Mouse (Mus musculus) frontal cortex, adult 2 months (tissue): ENCODE data around the gene Timm22. TPM values are rescaled to one million over a fixed set of nuclear protein-coding genes. Genes with fewer than 3 reads are reported as not detected.

Experiments used
- DNase-seq, 2 experiments: peaks; one replicate each; pipeline ENCODE4 v3.0.0; 2022; ENCODE audit warnings: low spot score in 1 of 2; ENCODE audit errors: extremely low spot score in 1 of 2
- polyA plus RNA-seq: library from polyadenylated mRNA; depleted of rRNA; stranded (reverse); fragments of >200 nt; gene quantifications from 2 replicates; pipeline ENCODE4 v1.2.3, GENCODE M21; 2012; rRNA removed

Gene Timm22
- polyA plus RNA-seq, 1 experiment = 31.4 TPM

DNA sequence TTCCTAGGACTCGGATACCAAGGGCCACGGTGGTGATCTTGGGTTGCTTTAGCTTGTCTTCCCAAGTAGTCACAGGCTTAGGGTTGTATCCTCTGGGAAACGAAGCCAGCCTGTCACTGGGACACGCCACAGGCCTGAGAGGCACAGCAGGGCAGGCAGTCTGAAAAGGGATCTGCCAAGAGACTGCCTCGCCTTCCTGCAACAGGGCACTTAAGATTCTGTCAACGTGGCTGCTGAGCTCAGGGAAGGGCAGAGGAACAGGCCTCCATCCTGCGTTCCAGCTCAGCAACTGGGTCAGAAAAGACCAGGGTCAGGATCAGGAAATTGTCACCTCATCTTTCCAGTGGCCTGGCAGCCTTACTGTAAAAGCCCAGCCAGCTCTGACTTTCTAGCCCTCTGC, 22.8 kb downstream of the Timm22 start:
- DNase-seq = no peak

DNA sequence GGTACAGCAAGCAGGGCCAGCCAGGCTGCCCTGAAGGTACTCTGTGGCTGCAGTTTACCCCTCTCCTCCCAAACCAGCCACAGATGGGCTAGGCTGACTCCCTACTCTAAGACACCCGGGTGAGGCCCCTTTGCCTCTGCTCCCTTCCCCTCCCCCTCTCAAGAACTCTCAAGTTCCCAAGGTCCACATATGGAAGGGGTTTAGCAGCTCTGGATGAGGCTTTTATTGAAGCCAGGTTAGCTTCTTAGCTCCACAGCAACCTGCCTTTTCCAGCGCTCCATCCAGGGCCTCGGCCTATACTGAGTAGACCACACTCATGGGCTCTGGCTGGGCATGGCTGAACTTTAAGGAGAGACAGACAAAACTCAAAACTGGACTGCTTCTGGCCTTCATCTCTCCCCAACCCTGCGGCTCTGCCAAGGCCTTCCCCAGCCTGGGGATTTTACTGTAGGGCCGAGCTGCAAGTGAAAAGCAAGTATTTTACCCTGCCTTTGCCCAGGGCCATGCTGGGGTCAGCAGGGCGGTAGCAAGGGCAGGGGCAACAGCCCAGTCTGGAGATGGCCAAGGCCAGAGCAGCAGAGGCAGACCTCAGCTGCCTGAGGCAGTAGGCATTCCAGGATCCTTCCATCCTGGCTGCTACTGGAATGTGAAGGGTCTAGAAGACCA, 23.3 kb downstream of the Timm22 start:
- DNase-seq = no peak

DNA sequence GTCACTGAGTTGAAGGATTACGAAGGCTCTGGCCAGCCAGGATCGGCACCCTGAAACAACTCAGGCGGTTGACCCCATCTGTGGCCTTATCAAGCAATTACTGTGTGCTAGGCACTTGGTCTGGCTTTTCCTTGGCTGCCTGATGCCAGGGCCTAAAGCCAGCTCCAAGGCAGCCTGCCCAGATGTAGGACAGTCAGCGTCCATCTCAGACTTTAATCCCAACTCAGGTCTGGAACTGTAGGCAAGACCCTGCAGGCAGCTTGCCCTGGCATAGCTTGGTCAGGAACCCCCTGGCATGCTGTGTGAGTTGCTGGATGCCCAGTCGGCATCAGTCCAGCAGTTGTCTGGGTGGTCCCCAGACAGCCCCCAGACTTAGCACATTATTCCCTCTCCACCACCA, 29.3 kb downstream of the Timm22 start:
- DNase-seq = no peak

DNA sequence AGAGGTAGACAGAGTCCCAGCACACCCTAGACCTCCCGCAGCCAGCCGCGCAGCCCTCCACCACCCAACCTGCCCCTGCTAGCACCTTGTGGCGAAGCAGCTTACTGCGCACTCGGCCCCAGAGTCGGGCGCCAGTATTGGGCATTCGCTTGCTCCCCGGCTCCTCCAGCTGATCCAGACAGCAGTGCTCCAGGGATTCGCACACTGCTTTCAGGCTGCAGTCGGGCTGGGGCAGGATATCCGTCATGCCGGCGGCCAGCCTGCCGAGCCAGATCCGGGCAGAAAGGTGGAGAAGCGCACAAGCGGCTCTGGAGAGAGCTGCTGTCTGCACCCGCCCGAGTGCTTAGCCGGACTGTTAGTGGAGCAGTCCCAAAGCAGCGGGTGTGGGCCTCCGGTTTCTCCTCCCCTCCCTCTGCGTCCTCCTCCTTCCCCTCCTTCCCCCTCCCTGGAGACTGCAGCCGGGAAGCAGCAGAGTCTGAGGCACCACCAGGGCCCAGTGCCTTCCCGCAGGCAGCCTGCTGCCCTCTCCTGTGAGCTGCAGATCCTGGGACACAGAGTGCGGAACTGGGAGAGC, 30.2 kb downstream of the Timm22 start:
- DNase-seq = peak in 1 of 2 experiments; percentile 55

DNA sequence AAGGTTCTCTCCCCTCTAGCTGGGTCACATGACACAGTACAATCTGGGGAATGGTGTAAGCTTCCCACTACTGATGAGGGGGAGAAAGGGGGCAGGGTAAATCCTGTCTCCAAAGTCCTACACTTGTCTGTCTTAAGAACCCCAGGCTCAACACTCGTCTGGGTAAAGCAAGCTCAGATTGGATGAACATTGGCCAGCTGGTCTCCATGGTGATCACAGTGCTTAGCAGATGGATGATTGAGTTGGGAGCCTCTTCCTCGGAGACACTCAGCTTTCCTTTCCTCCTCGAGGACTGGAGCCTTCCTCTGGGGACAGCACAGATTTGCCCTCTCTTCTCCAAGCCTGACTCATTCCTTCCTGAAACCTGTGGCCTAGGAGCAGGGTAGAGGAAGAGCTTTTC, 32.9 kb downstream of the Timm22 start:
- DNase-seq = peak in 1 of 2 experiments; percentile 72

DNA sequence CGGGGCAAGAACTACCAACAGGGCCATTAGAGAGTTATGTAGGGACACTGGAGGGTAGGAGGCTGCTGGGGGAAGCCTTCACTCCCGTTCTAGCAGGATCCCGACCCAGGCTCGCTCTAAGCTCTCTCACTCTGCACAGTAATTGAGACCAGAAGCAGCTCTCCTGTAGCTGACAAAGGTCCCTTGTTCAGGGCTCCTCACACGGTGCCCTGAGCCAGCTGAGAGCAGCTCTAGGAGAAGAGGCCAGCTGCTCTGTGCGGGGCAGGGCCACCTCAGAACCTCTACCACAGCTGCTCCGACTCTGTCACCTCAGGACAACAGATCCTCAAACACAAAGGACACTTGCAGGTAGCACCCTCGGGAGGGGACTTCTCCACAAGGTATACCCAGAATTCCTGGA, 38.7 kb downstream of the Timm22 start:
- DNase-seq = no peak

DNA sequence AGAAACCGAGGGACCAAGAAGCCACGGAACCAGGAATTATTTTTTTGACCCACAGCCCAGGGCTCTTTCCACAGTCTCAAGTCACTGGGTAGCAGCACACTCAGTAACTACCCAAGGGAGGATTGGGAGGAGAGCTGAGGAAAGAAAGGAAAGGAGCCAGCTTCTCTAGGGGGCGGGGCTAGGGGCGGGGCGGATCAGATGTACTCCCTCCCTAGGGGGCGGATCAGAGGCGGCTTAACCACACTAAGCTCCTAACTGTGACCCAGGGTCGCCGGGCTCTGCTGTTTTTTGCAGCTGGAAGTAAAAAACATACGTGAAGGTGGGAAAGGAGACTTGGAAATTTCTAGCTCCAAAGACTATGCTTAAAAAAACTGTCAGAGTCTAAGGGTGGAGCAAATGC, 39.5 kb downstream of the Timm22 start:
- DNase-seq = no peak

DNA sequence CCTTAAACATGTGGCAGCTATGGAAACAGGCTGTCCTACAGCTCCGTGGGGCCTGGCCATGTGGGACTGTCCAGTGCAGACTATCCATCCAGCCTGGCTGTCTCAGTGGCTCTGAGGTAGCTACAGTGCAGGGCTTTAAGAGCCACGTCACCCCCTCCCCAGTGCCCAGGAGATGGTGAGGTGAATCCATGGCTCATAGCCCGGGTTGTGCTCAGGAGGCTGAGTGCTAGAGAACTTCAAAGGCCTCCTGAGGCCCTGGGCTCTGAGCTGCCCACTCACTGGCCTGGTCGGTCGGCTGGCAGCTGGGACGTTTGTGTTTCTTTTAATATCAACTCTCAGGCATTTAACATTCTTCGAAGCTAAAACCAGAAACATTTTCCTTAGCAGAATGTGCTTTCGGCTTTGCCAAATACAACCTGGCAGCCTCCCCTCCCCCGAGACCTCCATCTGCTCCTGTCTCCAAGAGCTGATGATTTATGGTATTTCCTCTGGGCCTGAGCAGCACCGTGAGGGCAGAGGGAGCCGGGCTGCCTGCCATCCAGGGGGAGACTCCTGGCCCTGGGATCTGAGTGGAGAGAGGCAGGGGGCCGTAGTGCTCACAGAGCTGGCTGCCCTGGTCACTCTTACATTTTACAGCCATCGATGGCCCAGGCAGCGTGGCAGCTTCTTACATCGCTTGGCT, 42.9 kb downstream of the Timm22 start:
- peak; percentile 69 to 87 for DNase-seq

DNA sequence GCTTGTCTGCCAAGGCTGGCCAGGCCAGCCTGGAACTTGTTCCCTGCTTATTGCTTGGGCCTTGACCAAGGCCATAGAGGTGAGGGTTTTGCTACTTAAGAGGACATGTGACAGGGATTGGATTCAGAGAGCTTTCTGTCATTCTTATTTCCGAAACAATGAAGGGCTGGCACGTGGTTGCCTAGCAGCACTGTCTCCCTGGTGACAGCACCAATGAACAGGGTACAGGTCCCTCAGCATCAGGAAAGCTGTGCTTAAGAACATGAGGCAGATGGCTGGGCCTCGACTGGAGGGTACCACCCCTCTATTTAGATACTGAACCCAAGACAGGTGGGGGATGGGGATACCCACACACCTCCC, 43.4 kb downstream of the Timm22 start:
- DNase-seq = peak in 1 of 2 experiments; percentile 53

DNA sequence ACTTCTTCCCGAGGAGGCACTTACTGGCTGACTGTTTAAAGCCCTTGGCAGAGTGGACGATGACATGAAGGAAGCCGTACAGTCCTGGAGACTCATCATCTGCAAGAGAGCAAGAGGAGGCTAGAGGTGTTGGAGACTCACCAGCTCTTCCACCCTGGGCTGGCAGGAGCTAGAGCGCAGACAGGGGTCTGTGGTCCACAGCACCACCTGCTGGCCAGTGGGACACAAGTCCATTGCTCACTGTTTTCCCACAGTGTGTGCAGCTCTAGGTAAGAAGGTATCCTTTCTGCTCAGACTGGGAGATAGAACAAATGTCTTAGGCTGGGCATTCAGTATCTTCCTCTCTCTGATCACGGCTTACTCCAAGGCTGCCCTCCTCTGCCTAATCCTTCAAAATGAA, 47.7 kb downstream of the Timm22 start:
- peak in 1 of 2 experiments; percentile 79 for DNase-seq

DNA sequence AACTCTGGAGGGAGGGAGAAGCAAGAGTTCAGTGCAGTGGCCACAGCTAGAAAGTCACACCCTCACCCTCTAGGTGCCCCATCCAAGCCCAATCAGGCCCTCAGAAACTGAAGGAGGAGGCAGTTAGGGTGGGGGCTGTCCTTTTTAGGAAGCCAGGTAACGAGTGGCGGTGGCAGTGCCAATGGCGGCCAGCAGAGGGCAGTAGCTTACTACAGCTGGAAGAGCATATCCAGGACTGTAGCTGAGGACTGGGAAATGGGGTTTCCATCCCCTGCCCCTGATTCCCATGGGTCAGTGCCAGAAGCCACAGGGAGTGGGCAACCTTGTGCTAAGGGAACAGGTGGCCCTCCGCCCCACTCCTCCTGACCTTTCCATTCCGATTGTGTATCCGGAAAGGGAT, 49.5 kb downstream of the Timm22 start:
- DNase-seq = peak; percentile 67 to 95

DNA sequence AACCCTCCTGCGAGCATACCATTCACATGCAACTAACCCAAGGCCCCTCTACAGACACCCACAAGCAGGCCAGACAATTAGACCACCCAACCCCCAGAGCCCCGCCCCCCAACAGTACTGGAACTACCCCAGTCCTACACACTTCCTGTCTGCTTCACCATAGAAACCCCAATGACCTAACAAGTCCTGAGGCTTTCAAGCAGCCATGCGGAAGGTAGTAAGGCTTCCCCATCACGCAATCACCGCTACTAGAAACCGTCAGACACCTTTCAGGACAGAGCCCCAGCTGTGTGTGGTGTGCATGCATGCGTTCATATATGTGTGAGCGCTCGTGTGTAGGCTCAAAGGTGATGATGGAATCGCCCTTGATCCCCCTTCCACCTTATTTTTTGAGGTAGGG, 50.1 kb downstream of the Timm22 start:
- DNase-seq = no peak

DNA sequence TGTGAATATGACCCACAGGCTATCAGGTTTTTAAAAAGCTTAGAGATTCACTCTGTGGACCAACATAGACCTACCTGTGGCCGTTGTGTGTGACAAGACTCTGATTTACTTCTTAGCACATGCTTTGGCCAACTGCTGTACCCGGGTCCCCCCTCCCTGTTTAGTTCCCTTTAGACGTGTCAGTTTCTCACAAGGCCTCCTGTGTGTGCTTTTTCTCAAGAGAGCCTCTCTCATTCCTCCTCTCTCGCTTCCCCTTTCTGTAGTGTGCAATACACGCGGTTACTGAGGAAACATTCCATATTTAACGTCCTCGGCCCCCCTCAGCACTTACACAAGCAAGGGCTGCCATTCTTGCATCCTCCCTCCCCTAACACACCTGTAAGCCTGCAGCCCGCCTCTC, 52.0 kb downstream of the Timm22 start:
- DNase-seq = no peak

DNA sequence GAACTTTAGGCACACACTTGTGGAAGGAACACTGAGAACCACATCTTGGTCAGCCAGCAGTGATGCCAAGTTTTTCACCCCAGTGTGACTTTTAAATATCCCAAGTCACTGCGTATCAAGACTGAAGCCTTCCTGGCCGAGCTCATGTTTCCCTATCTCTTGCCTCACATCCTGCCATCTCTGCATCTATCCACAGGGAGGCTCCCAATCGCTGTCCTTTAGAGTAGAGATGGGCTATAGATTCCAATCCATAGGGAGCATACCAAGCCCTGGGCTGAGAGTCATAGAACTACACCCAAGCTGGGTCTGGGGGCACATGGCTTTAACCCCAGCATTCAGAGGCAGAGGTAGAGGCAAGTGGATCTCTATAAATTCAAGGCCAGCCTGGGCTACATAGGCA, 52.7 kb downstream of the Timm22 start:
- no peak for DNase-seq

DNA sequence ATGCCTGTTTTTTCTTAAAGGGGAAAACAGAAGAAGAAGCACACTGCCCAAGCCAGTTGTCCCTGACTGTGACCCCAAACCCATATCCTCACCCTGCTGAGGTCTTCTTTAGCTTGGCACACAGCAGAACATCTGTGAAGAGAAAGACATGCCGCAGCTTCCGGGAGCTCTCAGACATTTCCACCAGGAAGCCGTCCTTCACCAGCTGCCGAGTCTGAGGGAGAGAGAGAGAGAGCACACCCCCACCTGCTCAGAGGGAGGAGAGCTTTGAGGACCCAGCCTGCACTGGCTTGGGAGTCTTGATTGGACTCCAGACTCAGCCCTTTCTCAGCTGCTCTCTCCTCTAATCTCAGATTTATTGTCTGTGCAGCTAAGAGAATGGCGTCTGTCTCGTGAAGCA, 54.4 kb downstream of the Timm22 start:
- no peak for DNase-seq

DNA sequence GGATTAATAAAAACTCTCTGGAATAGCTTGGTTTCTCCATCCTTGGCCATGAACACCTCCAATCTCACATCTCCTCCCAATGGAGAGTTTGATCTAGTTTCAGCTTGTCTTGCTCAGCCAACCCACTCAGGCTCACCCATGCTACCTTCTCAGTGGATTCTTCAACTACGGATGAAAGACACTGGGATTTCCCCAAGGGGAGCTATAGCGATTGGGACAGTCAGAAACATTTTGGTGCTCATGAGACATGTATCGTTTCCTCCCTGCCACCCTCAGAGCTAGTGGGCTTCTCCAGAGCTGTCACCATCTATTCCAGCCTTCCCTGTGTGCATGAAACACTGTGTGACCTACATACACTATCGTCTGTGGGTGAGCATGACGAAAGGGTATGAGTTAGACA, 54.9 kb downstream of the Timm22 start:
- no peak for DNase-seq

DNA sequence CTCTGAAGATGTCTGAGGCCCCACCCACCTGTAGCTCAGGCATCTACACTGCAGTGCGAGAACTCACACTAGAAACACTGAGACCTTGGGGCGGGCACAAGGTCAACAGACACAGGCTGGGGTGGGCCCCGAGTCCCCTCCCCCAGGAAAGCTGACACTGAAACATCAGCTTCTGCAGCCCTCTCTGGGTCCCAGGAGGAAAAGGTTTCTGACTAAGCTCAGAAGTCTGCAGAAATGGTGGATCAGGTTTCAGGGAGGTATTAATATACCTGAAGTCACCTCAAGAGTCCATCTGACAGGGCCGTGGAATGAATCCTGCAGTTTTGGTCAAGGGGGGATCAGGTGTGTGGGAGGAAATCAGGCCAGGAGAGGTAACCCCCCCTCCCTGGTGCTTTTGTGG, 59.1 kb downstream of the Timm22 start:
- no peak for DNase-seq

Other genes with a start within 250 kb of the Timm22 start
- 53.3 and 54.6 TPM in 2 replicates for gene Vps53, start 227.3 kb upstream of the Timm22 start, polyA plus RNA-seq
- 26.0 and 26.1 TPM in 2 replicates for gene Fam57a, start 227.3 kb upstream of the Timm22 start, polyA plus RNA-seq
- 1.4 and 1.5 TPM in 2 replicates for gene Dbil5, start 189.3 kb upstream of the Timm22 start, polyA plus RNA-seq
- gene Gemin4, start 189.3 kb upstream of the Timm22 start, polyA plus RNA-seq = 5.3 and 8.0 TPM in 2 replicates
- 14.5 and 16.7 TPM in 2 replicates for gene Mrm3, start 163.2 kb upstream of the Timm22 start, polyA plus RNA-seq
- 48.6 and 53.1 TPM in 2 replicates for gene Glod4, start 163.2 kb upstream of the Timm22 start, polyA plus RNA-seq
- 9.2 and 9.8 TPM in 2 replicates for gene Nxn, start 7.8 kb upstream of the Timm22 start, polyA plus RNA-seq
- 291 and 312 TPM in 2 replicates for gene Abr, start 215.4 kb downstream of the Timm22 start, polyA plus RNA-seq